Mouse (Mus musculus) megakaryocyte progenitor cell, adult 5-6 weeks (primary cell): ENCODE data around the gene Prkcq. TPM values are rescaled to one million over a fixed set of nuclear protein-coding genes. Genes with fewer than 3 reads are reported as not detected.

Source experiments
- ATAC-seq: replicated peaks from 2 replicates; pipeline ENCODE4 v1.8.0; 2016; ENCODE audit warnings: mild to moderate bottlenecking, moderate TSS enrichment, inconsistent platforms; ENCODE audit not compliant: poor library complexity
- total RNA-seq, 2 experiments: library from RNA; stranded (forward) in 1 of 2; stranded (reverse) in 1 of 2; fragments of 157-497, 149-512 nt in 1 of 2; fragments of 200-1000 nt in 1 of 2; gene quantifications; 2 replicates each; pipeline versions ENCODE4 v1.2.3 to v1.2.4; 2015 to 2017

Gene Prkcq
- total RNA-seq, 2 experiments from 2014 or later = 1.2 to 4.0 TPM

DNA sequence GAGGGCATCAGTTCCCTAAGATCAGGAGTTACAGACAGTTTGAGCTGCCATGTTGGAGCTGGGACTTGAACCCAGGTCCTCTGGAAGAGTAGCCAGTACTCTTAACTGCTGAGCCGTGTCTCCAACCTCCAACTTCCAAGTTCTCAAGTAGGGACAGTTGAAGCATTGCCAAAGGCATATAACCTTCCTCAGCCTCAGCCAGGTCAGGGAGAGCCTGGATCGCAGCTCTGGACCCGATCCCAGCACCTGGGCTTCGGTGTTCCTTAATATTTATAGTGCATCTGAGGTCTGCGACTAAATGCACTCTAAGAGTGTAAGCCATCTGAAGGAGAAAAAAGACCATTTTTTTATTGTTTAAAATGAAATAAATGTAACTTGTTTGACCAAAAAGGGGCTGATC, 12.1 kb downstream of the Prkcq start:
- no peak for ATAC-seq

DNA sequence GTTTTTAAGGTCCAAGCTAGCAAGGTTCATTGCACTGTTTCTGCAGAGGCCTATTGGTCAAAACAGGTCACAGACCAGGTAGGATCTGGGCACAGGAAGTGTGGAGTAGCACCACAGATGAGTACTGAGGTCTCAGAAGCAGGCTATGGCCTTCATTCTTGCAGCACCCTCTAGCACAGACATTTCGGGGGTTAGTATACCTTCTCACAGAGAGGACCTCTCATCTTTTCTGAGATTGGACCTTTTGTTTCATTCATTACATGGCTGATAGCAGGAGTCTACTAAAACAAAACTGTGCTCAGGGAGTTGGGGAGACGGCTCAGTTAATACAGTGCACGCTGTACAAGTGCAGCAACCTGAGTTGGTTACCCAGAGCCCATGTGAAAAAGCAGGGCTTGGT, 14.7 kb downstream of the Prkcq start:
- ATAC-seq = no peak

DNA sequence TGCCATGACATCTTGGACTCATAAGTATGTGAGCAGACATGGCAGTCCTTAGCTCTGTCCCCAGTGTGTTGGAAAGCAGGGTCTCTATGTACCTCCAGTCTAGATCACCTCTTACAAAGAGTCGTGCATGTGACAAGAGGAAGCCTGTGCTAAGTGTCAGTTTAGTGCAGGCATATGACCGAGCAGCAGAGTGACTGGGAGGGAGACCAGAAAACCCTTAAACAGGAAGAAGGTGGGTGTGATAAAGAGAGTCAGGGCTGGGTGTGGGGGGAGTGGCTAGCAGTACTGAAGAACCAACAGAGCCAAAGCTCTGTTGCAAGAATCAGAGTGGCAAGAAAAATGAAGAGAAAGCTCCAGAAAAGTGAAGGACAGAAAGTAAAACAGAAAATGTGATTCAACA, 15.3 kb downstream of the Prkcq start:
- peak; percentile 95 for ATAC-seq

DNA sequence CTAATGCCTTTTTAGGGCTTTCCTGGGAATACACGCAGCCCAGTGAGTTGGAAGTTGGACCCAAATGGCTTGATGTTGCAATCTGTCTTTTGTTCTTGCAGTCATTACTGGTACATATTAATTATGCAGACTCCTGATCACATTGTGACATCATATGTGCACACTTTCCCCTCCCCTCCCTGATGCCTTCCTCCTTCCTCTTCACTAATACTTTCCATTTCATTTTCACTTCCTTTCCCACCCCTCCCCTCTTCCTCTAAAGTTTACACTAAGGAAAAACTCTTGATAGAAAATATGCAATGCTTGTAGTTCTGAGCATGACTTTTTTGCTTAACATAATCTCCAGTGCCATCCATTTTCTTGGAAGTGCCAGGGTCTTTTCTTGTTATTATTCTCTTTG, 16.4 kb downstream of the Prkcq start:
- peak; percentile 42 for ATAC-seq

DNA sequence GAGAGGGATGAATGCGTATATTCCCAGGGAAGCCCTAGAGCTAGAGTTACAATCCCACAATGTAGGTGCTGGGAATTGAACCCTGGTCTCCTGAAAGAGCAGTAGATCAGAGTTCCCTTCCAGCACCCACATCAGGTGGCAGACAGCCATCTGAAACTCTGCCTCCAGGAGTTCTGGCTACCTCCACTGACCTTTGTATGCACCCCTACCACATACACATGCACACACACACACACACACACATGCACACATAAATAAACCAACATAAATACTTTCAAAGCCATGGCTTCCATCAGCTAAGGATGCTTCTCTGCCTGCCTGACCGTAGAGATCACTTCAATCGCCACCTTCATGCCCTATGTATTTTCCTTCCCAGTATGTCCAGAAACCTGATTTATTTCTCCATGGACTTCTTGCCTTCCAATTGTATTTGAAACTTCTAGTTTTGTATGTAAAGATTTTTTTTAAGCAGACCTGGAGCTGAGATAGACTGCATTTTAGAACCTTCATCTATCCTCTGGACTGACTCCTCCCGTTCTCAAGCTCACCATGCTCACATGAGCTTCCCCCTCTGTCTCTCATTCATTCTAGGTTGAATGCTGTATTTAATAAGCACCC, 17.4 kb downstream of the Prkcq start:
- ATAC-seq = no peak

DNA sequence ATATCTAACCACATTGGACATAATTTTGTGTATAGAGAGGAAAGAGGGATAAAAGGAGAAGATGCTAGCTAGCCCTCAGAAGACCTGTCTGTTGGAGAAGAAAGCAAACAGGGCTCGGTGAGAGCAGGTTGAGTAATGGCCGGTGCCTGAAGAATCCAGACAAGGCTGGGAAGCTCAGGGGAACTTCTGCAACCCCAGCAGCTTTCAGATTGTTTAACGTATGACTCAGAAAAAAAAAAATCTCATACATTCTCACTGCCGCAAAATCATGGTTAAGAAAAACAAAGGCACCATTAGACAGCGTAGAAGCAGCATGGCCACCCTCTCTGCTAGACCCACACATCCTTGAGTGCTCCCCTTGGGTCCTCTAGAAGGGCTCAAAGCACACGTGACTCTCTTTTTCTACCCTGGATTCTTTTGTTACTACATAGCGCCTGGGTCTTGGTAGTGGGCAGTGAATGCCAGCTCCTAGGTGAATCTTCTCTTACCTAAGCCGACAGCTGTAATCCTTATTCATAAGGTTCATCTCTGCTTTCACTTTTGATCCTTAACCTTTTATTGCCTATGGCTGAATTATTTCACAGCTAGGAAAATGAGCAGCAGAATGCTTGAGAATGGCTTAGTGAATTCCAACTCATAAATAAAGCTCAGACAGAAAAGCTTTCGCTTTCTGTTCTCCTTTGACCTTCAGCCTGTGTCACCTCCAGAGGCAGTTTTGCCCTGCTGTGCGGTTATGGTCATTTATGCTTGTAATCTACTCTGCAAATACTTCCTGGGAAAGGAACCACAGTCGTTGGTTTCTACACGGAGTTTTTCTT, 20.6 kb downstream of the Prkcq start:
- peak; percentile 56 for ATAC-seq

DNA sequence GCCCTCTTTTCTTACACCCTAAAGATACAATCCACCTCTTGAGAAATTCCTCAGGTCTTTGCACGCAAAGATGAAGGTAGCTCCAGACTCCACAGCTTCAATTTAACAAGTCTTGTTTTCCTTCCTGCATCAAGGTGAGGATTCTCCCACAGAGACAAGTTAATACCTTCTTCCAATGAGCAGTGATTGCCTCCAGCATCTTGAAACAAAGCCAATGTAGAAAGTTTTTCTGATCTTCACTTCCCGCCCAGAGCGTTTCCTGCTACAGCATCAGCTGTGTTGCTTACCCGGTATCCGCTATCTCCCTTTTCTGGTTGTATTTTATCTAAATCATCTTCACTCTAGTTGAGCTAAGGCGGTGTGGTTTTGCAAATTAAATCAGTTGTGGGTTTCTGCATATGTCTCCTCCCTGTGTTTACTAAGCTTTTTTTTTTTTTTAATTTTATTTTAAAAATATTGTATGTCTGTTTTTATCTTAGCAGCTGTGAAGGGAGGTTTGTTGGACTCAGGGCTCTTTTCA, 21.3 kb downstream of the Prkcq start:
- ATAC-seq = peak; percentile 24

DNA sequence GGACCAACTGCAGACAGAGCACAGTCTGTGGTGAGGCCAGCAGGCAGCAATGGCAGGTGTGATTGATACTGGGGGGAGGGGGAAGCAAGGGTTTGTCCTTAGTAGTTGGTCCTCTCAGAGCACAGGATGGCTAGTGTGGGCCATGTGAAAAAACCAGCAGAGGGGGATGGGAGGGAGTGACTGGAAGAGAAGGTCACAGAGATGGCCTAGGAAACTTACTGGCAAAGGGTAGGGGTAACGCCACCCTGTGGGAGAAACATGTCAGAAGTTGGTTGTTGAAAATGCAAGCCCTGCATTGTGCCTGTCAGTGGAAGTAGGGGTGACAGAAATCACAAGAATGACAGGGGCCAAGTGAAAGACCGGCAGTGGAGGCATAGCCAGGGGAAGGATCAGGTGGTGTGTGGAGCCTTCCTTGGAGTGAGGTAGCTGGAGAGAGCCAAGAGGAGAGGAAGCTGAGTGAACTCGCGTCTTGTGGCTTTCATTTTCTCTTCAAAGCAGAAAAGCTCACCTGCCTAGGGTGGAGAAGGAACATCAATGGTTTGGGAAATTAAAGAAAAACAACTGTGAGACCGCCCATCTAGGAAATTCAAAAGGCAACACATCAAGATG, 22.9 kb downstream of the Prkcq start:
- no peak for ATAC-seq

DNA sequence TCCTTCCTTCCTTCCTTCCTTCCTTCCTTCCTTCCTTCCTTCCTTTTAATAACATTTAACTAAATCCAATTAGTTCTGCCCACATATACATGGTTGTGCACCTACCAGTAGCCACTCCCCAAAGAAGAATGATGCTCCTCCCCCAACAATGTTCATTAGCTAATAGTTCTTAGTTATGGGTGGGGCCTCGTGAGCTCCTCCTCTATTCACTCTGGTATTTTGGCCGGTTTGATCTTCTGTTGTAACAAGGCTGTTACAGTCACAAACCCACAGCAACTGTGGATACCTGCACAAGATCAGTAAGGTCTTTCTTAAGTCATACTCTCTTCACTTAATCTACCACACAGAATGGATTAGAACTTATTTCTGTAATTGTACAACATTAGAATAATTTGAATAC, 24.2 kb downstream of the Prkcq start:
- no peak for ATAC-seq

DNA sequence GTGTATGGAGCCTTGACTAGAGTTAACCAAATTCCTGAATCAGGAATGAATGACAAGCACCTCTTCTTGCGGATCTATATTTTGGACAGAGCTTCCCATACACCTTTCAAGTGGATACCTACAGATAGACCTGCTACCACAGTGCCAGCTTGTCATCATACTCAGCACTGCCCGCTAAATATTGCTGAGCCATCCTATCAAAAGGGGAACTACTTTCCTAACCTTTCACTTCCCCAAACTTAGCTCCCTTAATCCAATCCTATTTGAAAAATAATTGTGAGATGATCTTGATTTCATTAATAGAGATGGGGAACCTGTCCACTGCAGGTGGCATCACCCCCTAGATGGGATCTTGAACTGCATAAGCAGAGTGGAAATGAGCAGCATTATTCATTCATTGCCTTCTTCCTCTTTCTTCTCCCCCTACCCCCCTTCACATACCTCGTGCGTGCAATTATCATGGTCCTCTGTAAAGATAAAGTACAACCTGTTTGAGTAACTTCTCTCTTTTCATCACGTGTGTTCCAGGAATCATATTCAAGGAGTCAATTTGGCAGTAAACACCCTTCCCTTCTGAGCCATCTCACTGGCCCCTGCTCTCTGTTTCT, 25.1 kb downstream of the Prkcq start:
- peak; percentile 66 for ATAC-seq

DNA sequence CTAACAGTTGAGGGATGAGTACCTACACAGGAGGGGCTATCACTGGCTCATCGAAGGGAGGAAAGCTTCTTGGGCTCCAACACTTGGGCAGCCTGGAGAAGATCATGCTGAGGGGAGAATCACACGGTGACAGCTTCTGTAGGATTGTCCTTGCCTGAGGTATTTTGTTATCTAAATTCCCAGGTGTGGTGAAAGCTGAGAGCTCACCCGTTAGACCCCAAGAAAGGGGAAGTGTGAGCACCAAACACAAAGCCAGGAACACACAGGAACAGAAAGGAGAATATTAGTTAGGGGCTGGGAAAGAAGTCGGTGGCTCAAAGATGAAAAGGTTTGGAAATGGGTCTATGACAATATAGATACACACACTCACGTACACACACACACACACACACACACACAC, 27.7 kb downstream of the Prkcq start:
- peak; percentile 40 for ATAC-seq

DNA sequence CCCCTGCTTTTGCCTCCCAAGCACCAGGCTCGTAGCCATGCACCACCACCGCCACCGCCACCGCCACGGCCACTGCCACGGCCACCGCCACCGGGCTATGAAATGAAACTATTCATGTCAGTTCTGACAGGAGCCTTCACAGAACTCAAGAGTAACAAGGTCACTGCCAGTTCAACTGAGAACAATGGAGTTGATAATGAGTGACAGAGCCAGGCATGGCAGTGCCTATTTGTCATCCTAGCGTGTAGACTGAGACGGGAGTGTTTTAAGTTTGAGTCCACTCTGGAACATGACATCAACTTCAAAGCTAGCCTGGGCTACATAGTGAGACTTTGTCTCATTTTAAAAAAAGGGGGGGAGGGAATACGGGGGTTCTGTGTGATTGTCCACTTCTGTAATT, 30.9 kb downstream of the Prkcq start:
- no peak for ATAC-seq

DNA sequence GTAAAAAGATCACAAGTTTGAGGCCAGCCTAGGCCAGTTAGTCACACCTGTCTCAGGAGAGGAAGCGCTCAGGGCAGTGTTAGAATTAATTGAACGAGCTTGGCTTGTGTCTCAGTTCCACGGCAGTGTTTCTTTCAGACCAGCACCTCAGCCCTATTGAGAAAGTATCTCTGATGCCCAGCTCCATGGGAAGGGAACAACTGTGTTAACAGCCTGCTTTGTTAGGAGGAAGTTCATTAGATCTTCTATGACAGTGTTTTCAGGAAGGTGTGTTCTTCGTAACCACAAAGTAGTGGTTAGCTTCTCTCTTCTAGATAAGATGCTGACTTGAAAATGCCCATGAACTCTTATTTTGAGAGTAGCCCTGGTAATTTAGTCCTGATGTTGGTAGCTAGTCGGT, 31.4 kb downstream of the Prkcq start:
- ATAC-seq = peak; percentile 70

DNA sequence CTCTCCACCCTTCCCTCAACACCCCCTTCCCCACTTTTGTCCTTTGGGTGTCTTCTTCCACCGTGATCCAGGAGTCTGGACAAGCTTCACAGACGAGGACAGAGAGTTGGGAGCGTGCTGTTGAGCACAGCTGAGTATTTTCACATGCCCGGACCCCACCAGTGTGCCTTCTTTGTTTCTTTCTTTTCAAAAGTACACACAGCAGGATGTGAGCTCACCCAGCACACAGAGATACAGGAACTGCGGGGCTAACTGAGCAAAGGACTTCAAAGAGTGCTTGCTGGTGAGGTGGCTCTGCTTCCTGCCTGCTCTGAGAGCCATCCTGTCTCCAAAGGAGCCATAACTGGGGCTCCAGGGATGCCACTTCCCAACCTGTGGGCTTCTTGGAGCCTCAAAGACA, 32.3 kb downstream of the Prkcq start:
- ATAC-seq = no peak

DNA sequence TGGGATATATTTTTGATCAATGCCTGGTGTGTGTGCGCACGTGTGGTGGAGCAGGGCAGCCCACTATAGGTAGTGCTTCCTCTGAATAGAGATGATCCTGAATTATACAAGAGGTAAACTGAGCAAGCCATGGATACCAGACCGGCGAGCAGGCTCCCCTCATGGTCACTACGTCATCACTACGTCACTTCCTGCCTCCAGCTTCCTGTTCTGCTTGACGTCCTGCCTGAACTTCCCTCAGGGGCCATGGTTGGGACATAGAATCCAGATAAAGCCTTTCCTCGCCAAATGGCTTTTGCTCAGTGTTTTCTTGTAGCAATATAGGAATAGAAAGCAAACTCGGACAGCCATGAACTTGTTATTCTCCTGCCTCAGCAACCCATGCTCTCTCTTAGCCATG, 33.1 kb downstream of the Prkcq start:
- peak; percentile 37 for ATAC-seq

DNA sequence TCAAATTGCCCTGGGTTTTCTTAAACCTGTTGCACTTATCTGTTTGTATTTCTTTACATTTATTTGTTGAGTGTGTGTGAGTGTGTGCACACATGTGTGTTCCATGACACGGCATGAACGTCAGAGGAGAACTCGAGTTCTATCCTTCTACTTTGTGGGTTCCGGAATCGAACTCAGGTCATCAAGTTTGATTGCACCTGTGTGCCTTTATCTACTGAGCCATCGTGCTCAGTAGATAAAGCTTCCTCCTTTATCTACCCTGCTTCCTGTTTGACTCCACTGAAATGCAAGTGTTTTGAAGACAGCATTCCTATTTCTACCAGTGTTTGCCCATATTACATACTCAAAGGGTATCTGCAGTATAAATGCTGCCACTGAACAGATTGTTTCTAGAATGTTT, 33.8 kb downstream of the Prkcq start:
- ATAC-seq = no peak

DNA sequence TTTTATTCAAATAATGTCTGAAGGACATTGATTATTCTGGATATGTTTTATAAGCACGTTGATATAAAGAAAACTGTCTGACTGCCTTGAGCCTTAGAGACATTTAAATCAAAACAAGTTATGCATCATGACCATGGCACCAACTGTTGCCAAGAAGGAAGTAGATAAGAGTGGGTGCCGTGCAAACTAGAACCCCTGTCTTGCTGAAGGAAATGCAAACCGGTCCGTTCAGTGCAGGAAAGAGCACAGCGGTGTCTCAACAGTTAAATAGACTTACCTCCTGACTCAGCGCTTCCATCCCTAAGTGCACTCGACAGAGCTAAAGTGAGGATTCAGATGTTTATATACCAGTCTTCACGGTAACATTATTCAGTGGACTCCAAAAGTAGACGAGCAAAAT, 36.4 kb downstream of the Prkcq start:
- ATAC-seq = 0 out of 2 replicates have a peak, but pooled peaks have one; percentile 12

DNA sequence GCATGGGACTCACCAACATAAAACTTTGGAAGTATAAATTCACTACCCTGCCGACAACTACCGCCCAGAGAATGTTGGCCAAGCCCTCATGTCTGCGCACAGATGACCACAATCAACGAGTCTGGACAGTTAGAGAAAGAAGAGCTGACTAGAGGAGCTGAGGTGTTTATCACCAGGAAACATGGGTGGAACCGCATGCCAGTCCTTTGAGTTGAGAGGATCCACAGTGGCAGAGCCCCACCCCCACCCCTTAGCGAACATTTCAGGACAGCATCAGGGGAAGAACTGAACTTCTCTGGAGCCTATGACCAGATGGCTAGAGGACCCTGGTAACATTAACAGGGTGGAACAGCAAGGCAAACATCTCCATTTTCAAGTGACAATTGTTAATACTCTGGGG, 37.4 kb downstream of the Prkcq start:
- peak; percentile 36 for ATAC-seq

DNA sequence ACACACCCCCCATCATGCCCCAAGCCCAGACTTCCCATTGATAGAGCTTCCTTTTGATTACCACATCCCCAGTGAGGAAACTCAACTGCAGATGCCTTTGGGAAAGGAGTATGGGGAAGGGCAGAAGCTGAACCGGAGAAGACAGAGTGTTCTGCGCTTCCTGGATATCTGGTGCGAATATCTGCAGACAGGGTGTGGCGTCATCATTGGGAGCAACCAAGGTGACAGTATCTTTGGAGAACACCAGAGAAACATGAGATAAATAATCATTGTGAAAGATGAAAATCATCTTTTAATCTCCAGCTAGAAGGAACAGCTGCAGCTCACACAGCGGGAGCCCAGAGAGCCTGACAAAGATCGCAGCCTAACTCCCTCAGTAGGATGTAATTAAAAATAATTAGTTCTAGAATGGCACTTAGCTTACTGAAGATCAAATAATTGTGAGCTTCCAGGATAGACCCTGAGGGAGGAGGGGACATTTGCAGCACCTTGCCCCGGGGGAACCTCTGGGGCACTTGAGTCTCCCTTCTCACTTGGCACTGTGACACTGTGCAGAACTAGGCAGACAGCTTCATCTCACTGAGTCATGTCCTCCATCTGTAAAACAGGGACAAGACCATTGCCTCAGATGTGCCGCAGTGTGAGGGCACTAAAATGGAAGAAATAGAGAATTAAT, 38.5 kb downstream of the Prkcq start:
- ATAC-seq = peak; percentile 25

DNA sequence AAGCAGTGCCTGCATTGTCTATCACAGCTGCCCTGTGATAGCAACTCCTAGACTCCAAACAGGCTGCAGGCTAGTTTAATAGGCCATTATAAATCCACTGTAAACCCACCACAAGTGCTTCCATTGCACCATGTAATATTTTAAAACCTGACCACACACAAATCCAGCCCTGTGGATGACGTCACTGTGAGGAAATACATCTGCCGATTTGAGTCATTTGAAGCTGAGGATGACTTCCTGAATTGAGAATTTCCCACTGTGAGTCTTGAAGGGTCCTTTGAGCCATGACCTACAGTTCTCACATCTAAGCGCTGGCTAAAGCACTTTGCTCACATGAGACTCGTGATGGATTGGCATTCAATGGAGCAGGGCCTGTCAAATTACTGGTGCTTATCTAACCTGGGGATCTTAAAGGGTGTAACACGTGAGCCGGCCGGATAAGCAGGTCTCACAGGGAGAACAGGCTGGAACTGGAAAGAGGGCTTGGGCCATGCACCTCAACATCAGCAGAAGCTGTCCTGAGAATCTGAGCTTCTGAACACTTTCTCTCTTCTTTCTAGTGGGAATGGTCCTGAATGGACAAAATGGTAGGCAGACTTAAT, 40.2 kb downstream of the Prkcq start:
- peak; percentile 47 for ATAC-seq

DNA sequence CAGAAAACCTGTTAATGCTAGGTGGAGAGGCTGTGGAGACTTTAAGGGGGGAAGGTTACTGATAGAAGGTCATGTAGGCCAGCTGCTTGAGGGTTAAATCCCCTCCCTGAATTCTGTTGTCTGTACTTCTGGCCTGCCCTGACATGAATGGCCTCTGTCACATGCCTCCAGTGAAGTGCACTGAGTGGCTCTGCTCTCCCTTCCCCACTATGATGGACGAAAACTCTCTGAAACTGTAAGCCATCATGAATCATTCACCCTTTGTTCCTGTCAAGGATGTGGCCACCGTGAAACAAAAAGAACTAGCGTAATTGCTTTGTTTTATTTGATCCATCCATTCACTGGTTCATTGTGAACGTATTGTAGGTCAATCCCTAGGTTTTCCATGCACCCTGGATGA, 44.5 kb downstream of the Prkcq start:
- no peak for ATAC-seq
